Mouse (Mus musculus): ENCODE results near the gene Ccdc113.

GRCm38 (mm10) chr8:95492057-95492456 lies 41.8 kb upstream of the Ccdc113 start:
- TF ChIP-seq POLR2A (IDR thresholded peaks at IDR 0.05; ENCODE audit: low read depth, low read length) (no peak), CTCF (IDR thresholded peaks at IDR 0.05; ENCODE audit: extremely low read depth, insufficient read depth, insufficient read length, insufficient replicate concordance) (no peak)
